Mouse (Mus musculus) ES-Bruce4 (cell line): ENCODE measurements around the gene Zbtb25.

Source experiments
- CTCF ChIP-seq: IDR thresholded peaks from one replicate; pipeline ENCODE4 v1.8.1; 2011; ENCODE audit warnings: low read depth, low read length
- POLR2A ChIP-seq: IDR thresholded peaks from one replicate; pipeline ENCODE4 v1.8.1; 2011; ENCODE audit warnings: low read length; ENCODE audit not compliant: insufficient read depth

GRCm38 (mm10) chr12:76377726-76378125 lies 8.3 kb upstream of the Zbtb25 start:
- TF ChIP-seq CTCF, result no peak
- TF ChIP-seq POLR2A, result no peak
